Mouse (Mus musculus) testis, postnatal 14 days (tissue): Measurements from ENCODE around the gene Best3.
"Not testable (repeated sequence)": the region's sequence is repeated elsewhere in the genome, so short reads cannot be mapped to it uniquely, and the experiment has no call there.

ENCODE experiments used
- DNase-seq: peaks from one replicate; pipeline ENCODE4 v3.0.0; 2021; ENCODE audit warnings: low spot score

The Best3 gene

GRCm38 (mm10) chr10:117031160-117031559 is 45.0 kb downstream of the Best3 start:
- DNase-seq = no peak

- DNase-seq = peak; percentile 58
Observed at GRCm38 (mm10) chr10:117033785-117034184, 47.7 kb downstream of the Best3 start.

- DNase-seq = no peak
Observed at GRCm38 (mm10) chr10:117040355-117040754, 54.2 kb downstream of the Best3 start.

DNA sequence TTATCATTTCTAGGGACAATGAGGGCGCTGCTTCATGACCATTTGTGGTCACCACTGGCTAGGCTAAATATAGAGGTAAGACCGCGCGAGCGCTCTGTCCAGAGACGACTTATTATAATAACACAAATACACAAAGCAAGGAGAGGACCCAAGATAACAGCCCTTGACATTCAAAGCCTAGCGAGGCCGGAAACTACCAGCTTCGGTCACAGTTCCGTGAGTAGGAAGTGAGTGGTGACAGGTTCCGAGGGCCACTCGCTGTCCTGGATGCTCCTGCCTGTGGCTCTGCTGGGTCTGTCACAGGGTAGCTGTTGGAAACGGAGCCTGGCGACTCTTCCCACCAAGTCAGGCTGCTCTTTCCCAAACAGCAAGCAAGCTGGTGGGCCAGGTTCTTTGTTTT is 56.2 kb downstream of the Best3 start:
- no peak for DNase-seq

GRCm38 (mm10) chr10:117043497-117044166 is 57.5 kb downstream of the Best3 start:
- DNase-seq = not testable (repeated sequence)

- DNase-seq = no peak
Observed at GRCm38 (mm10) chr10:117045175-117046056, 59.3 kb downstream of the Best3 start, which contains the start of gene Lrrc10. Gene Lrrc10 (plus strand): TSS chr10:117045341.

GRCm38 (mm10) chr10:117049253-117049652 is 63.1 kb downstream of the Best3 start:
- DNase-seq = no peak

GRCm38 (mm10) chr10:117049961-117050597 is 64.0 kb downstream of the Best3 start:
- no peak for DNase-seq

- no peak for DNase-seq
Observed at GRCm38 (mm10) chr10:117055668-117056067, 69.6 kb downstream of the Best3 start.

- DNase-seq = no peak
Observed at GRCm38 (mm10) chr10:117062894-117063253, 76.8 kb downstream of the Best3 start.

DNA sequence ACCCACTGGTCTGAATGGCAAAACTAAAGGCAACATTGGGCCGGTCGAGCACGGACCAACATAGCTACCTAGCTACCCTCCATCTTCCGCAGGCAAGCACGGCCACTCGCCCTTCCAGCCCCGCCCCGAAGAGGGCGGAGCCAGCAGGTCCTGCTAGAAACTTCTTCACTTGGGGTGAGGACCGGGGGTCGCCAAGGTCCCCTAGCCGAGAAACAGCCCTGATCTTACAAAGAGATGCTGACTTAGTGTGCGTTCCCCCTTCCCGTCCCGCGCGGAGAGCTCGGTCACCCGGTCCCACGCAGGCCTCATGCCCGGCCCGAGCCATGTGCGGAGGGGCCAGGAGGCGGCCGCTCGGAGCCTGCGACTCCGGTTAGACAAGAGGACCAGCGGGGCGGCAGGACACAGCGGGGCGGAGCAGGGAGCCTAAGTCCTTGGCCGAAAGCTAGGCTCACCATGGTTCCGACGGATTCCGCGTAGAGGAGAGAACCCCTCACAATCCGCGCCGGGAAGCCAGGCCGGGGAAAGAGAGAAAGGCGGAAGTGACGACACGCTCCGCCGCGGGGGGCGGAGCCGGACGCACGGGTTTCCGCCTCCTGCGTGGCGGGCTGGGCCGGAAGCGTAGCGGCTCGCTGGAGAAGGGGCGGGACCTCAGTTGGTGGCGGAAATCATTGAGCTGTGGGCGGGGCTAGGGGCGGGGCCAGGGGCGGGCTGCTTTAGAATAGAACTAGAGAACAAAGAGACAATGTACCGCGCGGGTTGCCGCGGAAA is 77.3 kb downstream of the Best3 start, which contains the start of gene Cct2:
TSS of gene Cct2 (minus strand) at position 561 of the 768 bp plus-strand sequence.
- peak; percentile 93 for DNase-seq

DNA sequence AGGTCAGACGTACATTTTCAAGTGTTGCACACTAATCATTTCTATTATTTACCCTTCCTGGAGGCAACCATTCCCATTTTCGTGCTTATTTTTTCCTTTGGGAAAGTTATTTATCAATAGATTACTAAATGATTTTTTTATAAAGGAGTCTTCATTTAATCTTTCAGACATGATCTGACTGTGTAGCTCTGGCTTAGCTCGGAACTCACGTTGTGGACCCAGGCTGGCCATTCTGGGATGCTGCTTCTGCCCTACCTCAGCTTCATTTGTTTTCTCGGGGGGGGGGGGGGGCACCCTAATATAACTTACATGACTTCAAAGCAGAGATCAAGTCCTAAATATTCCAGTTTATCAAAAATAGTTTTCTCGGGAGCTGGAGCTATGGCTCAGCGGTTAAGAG is 78.0 kb downstream of the Best3 start:
- no peak for DNase-seq

GRCm38 (mm10) chr10:117069109-117069508 is 83.0 kb downstream of the Best3 start:
- DNase-seq = no peak

GRCm38 (mm10) chr10:117072191-117072888 is 86.2 kb downstream of the Best3 start:
- DNase-seq = no peak

DNA sequence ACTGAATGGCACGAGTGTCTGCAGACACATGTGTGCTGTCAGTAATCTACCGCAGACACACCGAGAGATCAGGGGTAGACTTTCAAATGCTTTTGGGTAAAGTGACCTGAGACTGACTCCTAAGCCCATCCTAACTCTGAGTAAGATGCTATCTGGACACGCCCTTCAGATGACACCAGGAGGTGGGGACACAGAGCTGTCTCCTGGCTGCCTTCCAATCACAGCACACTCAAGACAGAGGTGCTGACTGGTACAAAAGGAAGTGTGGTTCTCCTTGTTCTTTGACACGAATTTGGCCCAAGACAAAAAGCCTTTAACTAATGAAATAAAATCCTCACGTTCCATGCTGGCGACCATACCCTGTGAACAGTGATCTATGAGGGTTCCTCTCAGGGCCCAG is 87.1 kb downstream of the Best3 start:
- DNase-seq = no peak
